Mouse (Mus musculus): ENCODE data around the gene Ubald2.

DNA sequence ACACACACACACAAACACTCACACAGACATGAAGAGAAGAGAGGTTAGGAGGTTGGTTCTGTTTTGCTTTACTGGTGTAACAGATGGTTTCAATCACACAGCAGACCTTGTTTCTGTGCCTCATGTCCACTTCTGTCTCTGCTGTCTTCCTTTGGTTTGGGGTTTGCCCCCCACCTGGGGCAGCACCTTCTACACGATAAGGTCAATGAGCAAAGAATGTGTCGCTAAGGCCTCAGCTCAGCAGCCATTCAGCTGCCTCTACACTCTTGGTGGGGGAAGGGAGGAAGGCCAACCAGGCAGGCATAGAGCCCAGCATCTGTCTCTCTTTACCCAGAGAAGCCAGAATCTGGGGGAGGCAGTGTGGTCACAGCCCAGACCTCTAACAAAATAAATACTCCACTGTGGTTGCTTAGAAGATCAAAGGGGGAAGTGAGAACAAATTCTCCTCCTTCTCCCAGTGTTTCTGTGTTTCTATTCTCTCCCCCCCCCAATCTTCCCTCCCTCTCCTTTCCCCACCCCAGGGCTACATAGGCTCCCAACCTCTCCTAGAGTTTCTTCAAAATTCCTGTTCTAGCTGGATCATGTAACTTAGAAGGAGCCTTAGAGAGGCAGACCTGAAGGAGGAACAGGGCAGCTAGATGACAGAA lies 15.6 kb upstream of the Ubald2 start:
- TF ChIP-seq CTCF (IDR thresholded peaks at IDR 0.05; ENCODE audit: low read depth) (no peak), EP300 (IDR thresholded peaks at IDR 0.05; ENCODE audit: low read depth) (no peak)

Data from heart, postnatal 0 days (tissue).